Mouse (Mus musculus): Measurements from ENCODE around the gene Nipa1. TPM values are rescaled to one million over a fixed set of nuclear protein-coding genes. Genes with fewer than 3 reads are reported as not detected.

Nipa1 gene
- polyA plus RNA-seq (2014; fragmentation: Illumina TruSeq; extraction: RNeasy Lipid Tissue Mini Kit (QIAGEN cat#74804)) = 26.2 TPM

GRCm38 (mm10) chr7:56019930-56020253 lies at the start of gene Nipa1:
TSS of gene Nipa1 (minus strand) at chr7:56019954.

GRCm38 (mm10) chr7:56049831-56050321 lies 30.1 kb upstream of the Nipa1 start, which contains the start of gene Herc2:
TSS of gene Herc2 (plus strand) at chr7:56050196.

GRCm38 (mm10) chr7:55962004-55962908 lies 57.5 kb downstream of the Nipa1 start, which contains the start of gene Nipa2:
TSS of gene Nipa2 (minus strand) at chr7:55962476.

Other genes with a start within 250 kb of the Nipa1 start
- gene Tubgcp5, start 225.8 kb downstream of the Nipa1 start, polyA plus RNA-seq (2014; fragmentation: Illumina TruSeq; extraction: RNeasy Lipid Tissue Mini Kit (QIAGEN cat#74804)) = 48.9 TPM
- 105 TPM for gene Cyfip1, start 178.2 kb downstream of the Nipa1 start, polyA plus RNA-seq (2014; fragmentation: Illumina TruSeq; extraction: RNeasy Lipid Tissue Mini Kit (QIAGEN cat#74804))
- gene Nipa2, start 57.5 kb downstream of the Nipa1 start, polyA plus RNA-seq (2014; fragmentation: Illumina TruSeq; extraction: RNeasy Lipid Tissue Mini Kit (QIAGEN cat#74804)) = 120 TPM
- gene Herc2, start 30.2 kb upstream of the Nipa1 start, polyA plus RNA-seq (2014; fragmentation: Illumina TruSeq; extraction: RNeasy Lipid Tissue Mini Kit (QIAGEN cat#74804)) = 48.3 TPM
- gene Oca2, start 219.8 kb upstream of the Nipa1 start, polyA plus RNA-seq (2014; fragmentation: Illumina TruSeq; extraction: RNeasy Lipid Tissue Mini Kit (QIAGEN cat#74804)) = 9.9 TPM